Comparison of ENCODE assay signal across 9 mouse cellular contexts in genomic region chr10:12817409-12817808, GRCm38 (mm10). TPM values are rescaled to one million over a fixed set of nuclear protein-coding genes. Genes with fewer than 3 reads are reported as not detected.
DNase-seq lines count a peak whose midpoint lies in the region; ATAC-seq and TF ChIP-seq lines count a peak whose summit lies in the region.
"Had no signal": no experiment of that assay in that cellular context is flagged by ENCODE, and none has a peak within 500 bp of the region (broad histone marks: within the 10 kb centered on the region; RNA-seq: fewer than 3 reads in every experiment).

No protein-coding gene starts in this region.

- TF ChIP-seq CTCF in intestine, postnatal 0 days (IDR thresholded peaks at IDR 0.05; ENCODE audit: low read depth) = no peak

- no peak overlapping the region for H3K9ac ChIP-seq in hindbrain, embryonic 12.5 days
- no peak overlapping the region for H3K9ac ChIP-seq in intestine, postnatal 0 days (ENCODE audit: low read depth, low read length)
- H3K9ac ChIP-seq: embryonic facial prominence, embryonic 12.5 days had no signal

- H3K27me3 ChIP-seq in hindbrain, embryonic 12.5 days = no peaks in the 10 kb centered on the region
- no peaks in the 10 kb centered on the region for H3K27me3 ChIP-seq in hindbrain, embryonic 10.5 days (ENCODE audit: insufficient read depth, poor library complexity, severe bottlenecking)
- no peaks in the 10 kb centered on the region for H3K27me3 ChIP-seq in intestine, postnatal 0 days (replicated peaks; ENCODE audit: control insufficient read depth, insufficient read depth, low read length)
- H3K27me3 ChIP-seq: embryonic facial prominence, embryonic 12.5 days had no signal

- no peaks in the 10 kb centered on the region for H3K9me3 ChIP-seq in hindbrain, embryonic 12.5 days (replicated peaks)
- H3K9me3 ChIP-seq in hindbrain, embryonic 10.5 days = no peaks in the 10 kb centered on the region
- no peaks in the 10 kb centered on the region for H3K9me3 ChIP-seq in intestine, postnatal 0 days (ENCODE audit: control insufficient read depth)
- H3K9me3 ChIP-seq: embryonic facial prominence, embryonic 12.5 days had no signal

- no peaks in the 10 kb centered on the region for H3K36me3 ChIP-seq in hindbrain, embryonic 12.5 days
- H3K36me3 ChIP-seq in hindbrain, embryonic 10.5 days = no peaks in the 10 kb centered on the region
- H3K36me3 ChIP-seq in intestine, postnatal 0 days (ENCODE audit: control insufficient read depth, insufficient read depth) = no peaks in the 10 kb centered on the region
- H3K36me3 ChIP-seq: embryonic facial prominence, embryonic 12.5 days had no signal

- H3K4me2 ChIP-seq in hindbrain, embryonic 12.5 days (replicated peaks) = no peak overlapping the region
- no peak overlapping the region for H3K4me2 ChIP-seq in intestine, postnatal 0 days (replicated peaks; ENCODE audit: low read depth)
- H3K4me2 ChIP-seq: embryonic facial prominence, embryonic 12.5 days had no signal

- no peak for DNase-seq in hindbrain, embryonic 10.5 days (ENCODE audit: low spot score)
- peak; percentile 94 for DNase-seq in adrenal gland, adult 2 months
- peak; percentile 95 for DNase-seq in fat pad, adult 2 months (ENCODE audit: extremely low read depth, low read depth, low spot score)
- DNase-seq in ovary, postnatal 36 days (ENCODE audit: low spot score) = peak; percentile 75
- DNase-seq in right cerebral cortex, postnatal 14 days = no peak
- no peak for DNase-seq in left cerebral cortex, adult 18-20 months (ENCODE audit: low spot score in 2 of 2)

- H3K4me1 ChIP-seq in hindbrain, embryonic 12.5 days = no peaks in the 10 kb centered on the region
- peaks cover 4% of the 10 kb centered on the region for H3K4me1 ChIP-seq in hindbrain, embryonic 10.5 days (replicated peaks)
- H3K4me1 ChIP-seq in intestine, postnatal 0 days (replicated peaks; ENCODE audit: control insufficient read depth, insufficient read depth, low read length) = no peaks in the 10 kb centered on the region

- H3K4me3 ChIP-seq in hindbrain, embryonic 12.5 days = no peak overlapping the region
- no peak overlapping the region for H3K4me3 ChIP-seq in hindbrain, embryonic 10.5 days
- H3K4me3 ChIP-seq in intestine, postnatal 0 days (ENCODE audit: low read depth, low read length) = no peak overlapping the region
- H3K4me3 ChIP-seq: embryonic facial prominence, embryonic 12.5 days had no signal

- 89% methylated on average over 6 of the region's 6 CpGs for WGBS in hindbrain, embryonic 12.5 days
- 97% methylated on average over 6 of the region's 6 CpGs for WGBS in hindbrain, embryonic 10.5 days
- WGBS in intestine, postnatal 0 days = 88% methylated on average over 6 of the region's 6 CpGs

- 0 out of 2 replicates have a peak, but pooled peaks have one; percentile 40 for ATAC-seq in hindbrain, embryonic 12.5 days (ENCODE audit: low FRiP score)
- ATAC-seq in intestine, postnatal 0 days = 0 out of 2 replicates have a peak, but pooled peaks have one; percentile 45

- no peak overlapping the region for H3K27ac ChIP-seq in hindbrain, embryonic 12.5 days
- H3K27ac ChIP-seq in hindbrain, embryonic 10.5 days = no peak overlapping the region
- no peak overlapping the region for H3K27ac ChIP-seq in intestine, postnatal 0 days (ENCODE audit: low read depth, low read length)
- H3K27ac ChIP-seq: embryonic facial prominence, embryonic 12.5 days had no signal

RNA-seq across cellular contexts. Expression of gene Utrn, which starts 51.8 kb away (rescaled TPM):
- polyA plus RNA-seq in hindbrain, embryonic 12.5 days (2016; fragmentation: Nextera tagmentation; extraction: Ambion mirVana) = 52.0 and 56.0 TPM in 2 replicates
- 38.7 and 52.9 TPM in 2 replicates for polyA plus RNA-seq in hindbrain, embryonic 10.5 days (2016; fragmentation: Nextera tagmentation; extraction: Ambion mirVana)
- 10 to 100 TPM; 70.3 to 81.8 TPM for total RNA-seq in adrenal gland, adult 2 months (2021)
- 21.7 and 25.4 TPM in 2 replicates for polyA plus RNA-seq in adrenal gland, adult 2 months (2012; rRNA removed)
- 21.5 and 22.6 TPM in 2 replicates for polyA plus RNA-seq in intestine, postnatal 0 days (2015; fragmentation: Nextera tagmentation; extraction: Ambion mirVana)
- 10 to 100 TPM; 61.6 to 69.4 TPM for total RNA-seq in left cerebral cortex, adult 18-20 months (2021)

Comparison
In these comparisons a context has a peak if more than half of its experiments do, and no peak if none do; other contexts are left out.
1. DNase-seq: peak in adrenal gland, adult 2 months (single experiment), fat pad, adult 2 months (single experiment) and ovary, postnatal 36 days (single experiment); none in hindbrain, embryonic 10.5 days (single experiment), right cerebral cortex, postnatal 14 days (single experiment) and left cerebral cortex, adult 18-20 months (0 of 2).